Mouse (Mus musculus) testis, postnatal 10 days (tissue): ENCODE results near the gene Ap1m2.
"Not testable (repeated sequence)": the region's sequence is repeated elsewhere in the genome, so short reads cannot be mapped to it uniquely, and the experiment has no call there.

Experiments used
- DNase-seq: peaks from one replicate; pipeline ENCODE4 v3.0.0; 2021; ENCODE audit warnings: low spot score

Ap1m2 gene

GRCm38 (mm10) chr9:21289337-21289671 lies 22.8 kb downstream of the Ap1m2 start:
- no peak for DNase-seq

GRCm38 (mm10) chr9:21288404-21289336 lies 23.5 kb downstream of the Ap1m2 start:
- no peak for DNase-seq

DNA sequence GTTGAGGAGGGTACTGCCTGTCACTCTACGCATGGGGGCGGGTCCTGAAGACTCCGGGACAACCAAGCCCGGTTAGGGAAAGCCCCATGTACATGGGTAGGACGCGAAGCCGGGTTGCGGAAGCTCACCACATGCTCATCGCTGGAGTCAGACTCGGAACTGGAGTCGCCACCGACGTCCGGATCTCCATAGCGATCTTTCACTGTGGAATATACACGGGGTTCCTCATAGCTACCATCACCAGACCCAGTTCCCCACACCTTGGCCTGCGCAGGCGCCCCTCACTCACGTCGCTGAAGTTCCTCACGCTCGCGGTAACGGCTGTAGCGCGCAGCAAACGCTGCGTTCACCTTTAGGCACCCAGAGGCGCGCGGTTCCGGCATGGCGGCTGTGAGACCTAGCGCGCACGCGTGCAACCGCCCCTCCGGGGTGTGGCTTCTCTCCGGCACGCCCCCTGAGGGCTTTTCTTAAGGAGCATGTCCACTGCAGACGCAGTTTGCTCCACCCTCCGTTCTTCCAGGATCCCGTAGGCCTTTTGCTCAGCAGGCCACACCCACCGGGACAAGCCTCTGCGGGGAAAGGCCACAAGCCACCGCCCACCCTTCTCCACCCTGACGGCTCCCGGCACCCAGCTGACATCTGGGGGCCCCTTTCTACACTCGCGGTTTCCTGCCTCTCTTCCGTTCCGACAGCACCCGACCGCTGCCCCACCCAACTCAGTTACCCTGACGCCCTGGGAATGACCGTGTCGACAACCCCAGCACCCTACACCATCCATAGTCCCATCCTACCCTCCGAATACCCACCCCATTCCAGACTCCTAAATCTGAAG lies 24.4 kb downstream of the Ap1m2 start, which contains the start of gene Kri1:
Kri1 (minus strand) TSS at position 399 of the 832 bp plus-strand sequence.
- peak; percentile 99 for DNase-seq

DNA sequence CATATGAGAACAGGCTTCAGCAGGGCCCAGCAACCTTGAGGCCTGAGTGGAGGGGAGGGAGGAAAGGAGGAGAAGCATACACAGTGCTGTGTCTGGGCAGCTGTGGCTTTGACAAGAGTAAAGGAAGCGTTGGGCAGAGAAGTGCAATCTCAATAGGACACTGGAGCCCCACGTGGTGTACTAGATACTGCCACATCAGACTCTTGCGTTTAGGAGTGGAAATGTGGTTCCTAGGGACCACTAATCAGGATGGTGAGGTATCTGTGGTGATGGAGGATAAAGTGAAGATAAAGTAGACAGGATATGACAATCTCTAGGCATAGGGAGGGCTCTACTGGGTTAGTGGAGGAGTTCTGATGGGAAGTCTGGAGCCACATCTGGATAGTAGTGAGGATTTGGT lies 25.4 kb downstream of the Ap1m2 start:
- no peak for DNase-seq

GRCm38 (mm10) chr9:21283994-21284393 lies 28.1 kb downstream of the Ap1m2 start:
- no peak for DNase-seq

DNA sequence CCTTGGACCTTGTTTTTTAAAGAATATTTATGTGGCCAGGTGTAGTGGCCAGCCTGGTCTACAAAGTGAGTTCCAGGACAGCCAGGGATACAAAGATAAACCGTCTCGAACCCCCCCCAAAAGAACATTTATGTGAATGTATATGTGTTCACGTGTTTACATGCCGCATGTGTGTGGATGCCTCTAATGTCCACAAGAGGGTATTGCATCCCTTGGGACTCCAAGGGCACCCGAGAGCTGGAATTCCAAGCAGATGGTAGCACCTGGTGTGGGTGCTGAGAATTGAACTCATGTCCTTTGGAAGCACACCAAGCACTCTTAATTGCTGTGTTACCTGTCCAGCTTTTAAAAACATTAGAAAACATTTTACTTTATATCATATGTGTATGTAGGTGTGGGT lies 28.5 kb downstream of the Ap1m2 start:
- DNase-seq, result no peak

GRCm38 (mm10) chr9:21277776-21278175 lies 34.4 kb downstream of the Ap1m2 start:
- no peak for DNase-seq

- no peak for DNase-seq
Measured at GRCm38 (mm10) chr9:21276307-21276706, 35.8 kb downstream of the Ap1m2 start.

DNA sequence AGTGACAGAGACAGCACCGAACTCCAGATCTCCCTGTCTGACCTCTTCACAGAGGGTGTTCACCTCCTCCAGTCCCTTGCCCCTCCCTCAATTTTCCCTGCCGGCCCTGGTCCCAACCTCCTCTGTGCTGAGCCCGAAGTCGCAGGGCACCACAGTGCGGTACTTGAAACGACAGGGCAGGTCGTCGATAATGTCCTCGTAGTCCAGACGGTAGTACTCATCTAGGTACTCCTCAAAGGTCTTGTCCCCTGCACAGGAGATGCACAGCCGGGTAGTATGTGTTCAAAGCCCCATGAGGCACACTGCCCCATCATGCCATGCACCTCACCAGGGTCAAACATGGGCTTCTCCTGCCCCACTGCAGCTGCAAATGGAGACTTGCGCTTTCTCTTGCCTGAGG lies 36.4 kb downstream of the Ap1m2 start:
- no peak for DNase-seq

DNA sequence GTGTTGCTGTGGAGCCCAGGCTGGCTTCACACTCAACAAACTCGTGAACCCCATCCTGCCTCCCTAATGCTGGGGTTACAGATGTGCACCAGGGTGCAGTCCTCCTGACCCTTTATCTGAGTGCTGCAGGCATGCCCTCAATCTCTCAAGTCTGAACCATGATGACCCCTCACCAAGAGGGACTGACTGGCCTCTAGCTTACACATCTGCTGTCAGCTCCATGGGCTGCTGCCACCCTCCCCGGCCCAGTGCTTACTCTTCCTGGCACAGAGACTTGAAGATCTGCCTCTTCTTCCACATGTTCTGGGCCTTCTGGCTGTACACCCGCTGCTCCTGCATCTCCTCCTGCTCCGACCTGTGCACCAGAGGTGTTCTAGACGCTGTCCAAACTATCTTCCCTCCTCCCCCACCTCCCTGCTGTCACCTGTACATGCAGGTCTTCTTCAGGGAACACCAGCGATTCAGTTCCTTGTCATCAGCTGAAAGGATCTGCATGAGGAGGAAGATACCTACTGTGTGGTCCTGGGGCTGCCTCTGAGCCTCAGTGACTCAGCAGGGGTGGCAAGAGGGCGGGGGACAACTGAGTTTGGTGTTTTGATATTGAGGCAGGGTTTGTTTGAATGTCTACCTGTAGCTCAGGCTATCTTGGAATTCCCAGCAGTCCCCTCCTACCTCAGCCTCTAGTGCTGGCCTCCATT lies 37.0 kb downstream of the Ap1m2 start:
- DNase-seq, result no peak

GRCm38 (mm10) chr9:21274336-21274735 lies 37.8 kb downstream of the Ap1m2 start:
- DNase-seq, result no peak

- no peak for DNase-seq
Measured at GRCm38 (mm10) chr9:21273520-21274228, 38.5 kb downstream of the Ap1m2 start.

- DNase-seq, result no peak
Measured at GRCm38 (mm10) chr9:21273094-21273493, 39.0 kb downstream of the Ap1m2 start.

GRCm38 (mm10) chr9:21272391-21272790 lies 39.7 kb downstream of the Ap1m2 start:
- DNase-seq, result no peak

GRCm38 (mm10) chr9:21269590-21269989 lies 42.5 kb downstream of the Ap1m2 start:
- DNase-seq, result not testable (repeated sequence)

- DNase-seq, result no peak
Measured at GRCm38 (mm10) chr9:21268305-21268704, 43.8 kb downstream of the Ap1m2 start.

DNA sequence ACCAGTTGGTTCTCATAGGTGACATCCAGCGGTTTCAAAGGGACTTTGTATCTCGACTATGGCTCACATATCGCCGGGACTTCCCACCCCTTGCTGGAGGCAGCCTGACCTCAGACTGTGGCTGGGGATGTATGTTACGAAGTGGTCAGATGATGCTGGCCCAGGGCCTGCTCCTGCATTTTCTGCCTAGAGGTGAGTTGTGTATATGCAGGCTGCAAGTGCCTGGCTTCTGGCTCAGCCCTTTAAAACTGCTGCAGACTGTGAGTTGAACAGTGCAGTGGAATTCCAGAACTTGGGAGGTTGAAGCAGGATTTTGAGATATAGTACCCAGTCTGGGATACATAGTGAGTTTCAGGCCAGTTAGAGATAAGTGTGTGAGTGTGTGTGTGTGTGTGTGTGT lies 45.2 kb downstream of the Ap1m2 start:
- no peak for DNase-seq

- no peak for DNase-seq
Measured at GRCm38 (mm10) chr9:21265611-21266010, 46.5 kb downstream of the Ap1m2 start.

DNA sequence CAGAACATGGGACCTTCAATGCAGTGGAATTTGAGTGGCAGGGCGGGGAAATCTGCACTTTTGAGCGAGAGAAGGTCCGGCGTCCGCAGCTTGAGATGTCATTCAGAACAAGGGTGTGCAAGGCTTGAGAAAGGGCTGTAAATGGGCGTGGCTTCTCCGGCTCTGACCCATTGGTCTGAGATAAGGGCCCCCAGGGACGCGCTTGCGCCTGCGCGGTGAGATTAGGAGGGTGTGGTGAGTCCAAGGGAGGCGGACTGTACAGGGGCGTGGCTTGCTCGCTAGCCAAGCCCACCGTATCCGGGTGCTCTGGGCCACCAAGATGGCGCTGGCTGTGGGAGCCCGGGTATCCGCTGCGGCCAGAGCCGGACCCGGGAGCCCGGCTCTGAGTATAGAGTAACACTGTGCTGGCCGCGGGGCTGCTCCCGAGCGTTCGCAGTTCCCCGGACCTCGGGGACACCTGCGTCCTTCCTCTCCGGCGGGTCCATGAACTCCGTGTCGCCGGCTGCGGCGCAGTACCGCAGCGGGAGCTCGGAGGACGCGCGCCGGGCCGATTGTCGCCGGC lies 47.1 kb downstream of the Ap1m2 start, which contains the start of gene Atg4d:
Atg4d (plus strand) TSS at position 294 of the 562 bp plus-strand sequence.
- peak; percentile 99 for DNase-seq

DNA sequence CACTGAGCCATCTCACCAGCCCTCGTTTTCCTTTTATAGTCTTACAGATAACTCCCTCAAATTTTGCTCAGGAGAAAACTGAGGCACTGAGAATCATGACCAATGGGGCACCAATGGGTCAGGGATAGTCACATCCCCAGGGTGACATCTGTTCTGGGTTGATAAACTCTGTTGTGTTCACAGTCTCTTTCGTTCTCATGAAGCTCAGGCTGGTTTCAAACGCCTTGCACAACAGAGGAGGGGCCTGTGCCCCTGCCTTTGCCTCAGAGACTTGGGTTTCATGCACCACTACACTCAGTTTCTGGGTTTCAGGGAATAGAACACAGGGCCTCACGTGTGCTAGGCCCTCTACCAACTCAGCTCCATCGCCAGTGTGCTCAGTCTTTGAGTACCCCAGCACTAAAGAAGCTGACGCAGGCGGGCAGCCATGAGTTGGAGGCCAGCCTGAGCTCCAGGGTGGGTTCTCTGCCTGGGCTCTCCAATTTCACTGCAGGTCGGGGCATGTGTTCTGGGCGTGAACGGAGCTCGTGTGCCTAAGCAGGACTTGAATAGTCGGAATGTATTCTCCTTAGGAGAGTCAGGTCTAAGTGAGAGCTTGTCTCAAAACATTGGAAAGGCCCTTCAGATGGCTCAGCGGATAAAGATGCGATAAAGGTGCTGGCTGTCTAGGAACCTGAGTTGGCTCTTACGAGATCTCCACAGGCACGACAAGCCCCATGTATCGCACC lies 47.7 kb downstream of the Ap1m2 start:
- no peak for DNase-seq

DNA sequence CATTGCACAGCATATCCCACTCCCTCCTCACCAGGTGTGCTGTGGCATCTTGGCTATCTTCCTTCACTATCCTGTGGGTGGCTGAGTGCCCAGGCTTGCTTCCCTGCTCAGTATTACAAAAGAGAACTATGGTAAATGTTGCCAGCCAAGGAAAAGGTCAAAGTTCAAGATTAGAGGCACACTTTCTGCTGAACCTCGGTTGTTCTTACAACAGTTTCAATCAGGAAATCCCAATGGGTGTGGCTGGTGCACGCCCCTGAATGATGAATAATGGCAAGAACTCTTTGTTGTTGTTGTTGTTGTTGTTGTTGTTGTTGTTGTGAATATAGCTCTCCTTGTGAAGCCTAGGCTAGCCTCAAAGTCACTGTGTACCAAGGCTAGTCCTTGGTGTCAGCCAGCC lies 50.3 kb downstream of the Ap1m2 start:
- DNase-seq, result no peak
